Mouse (Mus musculus) brain, embryonic 14.5 days (tissue): ENCODE measurements at regions not wholly inside any gene's neighbourhood (a gene's known extent, or its start where the extent isn't known, plus 50 kb on each side); places are given as distances from the start of the nearest gene placed in this dataset.

ENCODE experiments used
- CTCF ChIP-seq: fragments of 200-500 bp; IDR thresholded peaks from 2 replicates; pipeline ENCODE4 v1.5.1; 2012; ENCODE audit warnings: inconsistent platforms, mild to moderate bottlenecking, moderate library complexity, borderline replicate concordance; ENCODE audit not compliant: insufficient read depth, insufficient read length; ENCODE audit errors: extremely low read depth
- POLR2A ChIP-seq: fragments of 200-500 bp; IDR thresholded peaks from 2 replicates; pipeline ENCODE4 v1.6.1; 2012; ENCODE audit warnings: mild to moderate bottlenecking, inconsistent platforms, borderline replicate concordance; ENCODE audit not compliant: poor library complexity, insufficient read depth, insufficient read length, severe bottlenecking; ENCODE audit errors: extremely low read depth

- TF ChIP-seq CTCF = no peak
- TF ChIP-seq POLR2A = no peak
These were observed 321.8 kb downstream of the Mtx2 start for GRCm38 (mm10) chr2:75147399-75147798.
